Mouse (Mus musculus) liver, postnatal 0 days (tissue): ENCODE measurements around the gene Pias3.

Experiments
- CTCF ChIP-seq: sonication (generic); IDR thresholded peaks from 2 replicates; pipeline ENCODE4 v1.5.1; 2016; ENCODE audit warnings: antibody characterized with exemption, low read depth
- EP300 ChIP-seq: IDR thresholded peaks from 2 replicates; pipeline ENCODE4 v1.6.1; 2016; ENCODE audit warnings: antibody characterized with exemption, low read depth, mild to moderate bottlenecking

- TF ChIP-seq CTCF (no peak), EP300 (no peak)
Observed at GRCm38 (mm10) chr3:96706984-96707383, 10.8 kb downstream of the Pias3 start.
